Mouse (Mus musculus): ENCODE results near the gene Ank2. TPM values are rescaled to one million over a fixed set of nuclear protein-coding genes. Genes with fewer than 3 reads are reported as not detected.
"Not testable (repeated sequence)": the region's sequence is repeated elsewhere in the genome, so short reads cannot be mapped to it uniquely, and the experiment has no call there.

Gene Ank2
- total and polyA plus RNA-seq, 2 experiments: 1.2 to 5.6 TPM

DNA sequence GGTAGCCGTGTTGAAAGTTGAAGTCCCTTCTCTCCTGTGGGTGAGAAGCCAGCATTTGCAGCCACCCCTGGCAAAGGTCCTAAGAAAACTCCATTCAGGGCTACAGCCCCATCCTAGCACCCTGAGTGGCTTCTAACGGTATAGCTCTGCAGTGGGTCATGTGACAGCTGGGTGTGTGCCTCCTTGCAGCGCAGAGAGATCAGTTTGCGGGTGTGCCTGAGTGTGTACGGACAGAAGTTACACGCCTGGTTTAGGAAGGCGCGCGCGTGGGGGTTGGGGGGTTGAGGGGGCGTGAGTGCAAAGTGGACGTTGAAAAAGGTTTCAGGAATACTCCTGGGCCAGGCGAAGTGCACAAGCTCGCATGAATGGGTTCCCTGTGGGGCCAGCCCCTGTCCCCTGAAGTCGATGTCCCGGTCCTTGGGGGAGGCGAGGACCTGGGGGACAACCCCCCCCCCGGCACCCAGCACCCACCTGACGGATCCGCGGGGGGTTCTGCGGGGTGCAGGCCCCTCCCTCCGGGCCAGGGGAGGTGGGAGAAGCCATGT, 881 bp downstream of the Ank2 start:
- H3K4me3 ChIP-seq (ENCODE audit: insufficient read depth, low read depth, low read length): peak overlapping the region; percentile 63; the same call in 1 of the 2 replicates
- H3K36me3 ChIP-seq (ENCODE audit: control insufficient read depth, insufficient read depth, low read length): no peaks in the 10 kb centered on the region
- H3K27ac ChIP-seq (replicated peaks; ENCODE audit: insufficient read depth, low read depth, low read length): no peak overlapping the region
- H3K4me1 ChIP-seq (ENCODE audit: control insufficient read depth, insufficient read depth, low read length): no peaks in the 10 kb centered on the region
- peaks cover 12% of the 10 kb centered on the region for H3K27me3 ChIP-seq (ENCODE audit: control insufficient read depth, insufficient read depth, low read length)
- H3K79me2 ChIP-seq (ENCODE audit: control insufficient read depth, insufficient read depth, low read length): no peaks in the 10 kb centered on the region
- TF ChIP-seq CTCF (IDR thresholded peaks at IDR 0.05; ENCODE audit: low read depth, low read length) (no peak), POLR2A (IDR thresholded peaks at IDR 0.05; ENCODE audit: extremely low read depth, insufficient read depth, low read length) (no peak)
- H3K9ac ChIP-seq (ENCODE audit: low read depth, low read length): peak overlapping the region; percentile 66; the same call in 1 of the 2 replicates
- 5% methylated on average over 23 of the region's 23 CpGs for WGBS
- DNase-seq (ENCODE audit: extremely low read depth, low read depth, low spot score): no peak

DNA sequence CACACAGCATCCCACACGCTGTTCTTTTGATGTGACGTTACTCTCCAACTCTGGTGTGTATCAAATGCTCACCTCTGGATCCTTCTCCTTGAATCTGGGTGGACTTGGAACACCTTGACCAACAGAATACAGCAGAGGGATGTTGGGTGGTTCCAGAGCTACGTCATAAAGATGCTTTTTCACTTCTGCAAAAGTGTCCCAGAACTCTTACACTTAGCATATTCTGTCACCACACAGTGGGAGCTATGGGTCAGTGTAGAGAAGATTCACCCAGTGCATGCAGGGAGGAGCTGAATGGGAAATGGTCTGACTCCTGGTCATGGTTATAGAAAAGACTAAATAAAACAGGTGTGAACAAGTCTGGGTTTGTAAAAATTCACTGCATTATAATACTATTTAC, 6.5 kb downstream of the Ank2 start:
- no peak for TF ChIP-seq CTCF (IDR thresholded peaks at IDR 0.05; ENCODE audit: low read depth, low read length)
- TF ChIP-seq POLR2A (IDR thresholded peaks at IDR 0.05; ENCODE audit: extremely low read depth, insufficient read depth, low read length): no peak
- Histone ChIP-seq H3K36me3 (ENCODE audit: control insufficient read depth, insufficient read depth, low read length) (no peaks in the 10 kb centered on the region), H3K9ac (ENCODE audit: low read depth, low read length) (no peak overlapping the region), H3K79me2 (ENCODE audit: control insufficient read depth, insufficient read depth, low read length) (no peaks in the 10 kb centered on the region), H3K27ac (replicated peaks; ENCODE audit: insufficient read depth, low read depth, low read length) (no peak overlapping the region), H3K4me3 (ENCODE audit: insufficient read depth, low read depth, low read length) (no peak overlapping the region), H3K4me1 (ENCODE audit: control insufficient read depth, insufficient read depth, low read length) (no peaks in the 10 kb centered on the region), H3K27me3 (ENCODE audit: control insufficient read depth, insufficient read depth, low read length) (no peaks in the 10 kb centered on the region)
- DNase-seq (ENCODE audit: extremely low read depth, low read depth, low spot score): no peak
- 83% methylated on average over 3 of the region's 3 CpGs for WGBS

DNA sequence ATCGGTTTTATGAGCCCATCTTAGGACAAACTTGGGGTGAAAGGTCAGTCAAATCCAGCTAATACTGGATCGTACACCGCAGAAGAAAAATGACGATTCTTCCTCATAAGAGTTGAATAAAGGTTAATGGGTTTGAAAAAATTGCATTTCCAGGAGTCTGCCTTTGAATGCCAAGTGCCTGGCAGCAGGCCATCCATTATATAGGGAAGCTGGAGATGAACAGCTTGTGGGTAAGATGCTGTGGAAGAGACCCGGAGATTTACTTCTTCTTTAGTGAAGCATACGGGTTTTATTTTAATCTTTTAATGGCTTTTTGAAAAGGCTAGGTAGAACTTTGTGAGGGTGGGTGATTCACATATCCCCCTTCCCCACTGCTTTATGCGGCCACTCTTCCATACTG, 11.8 kb downstream of the Ank2 start:
- H3K79me2 ChIP-seq (ENCODE audit: control insufficient read depth, insufficient read depth, low read length): no peaks in the 10 kb centered on the region
- TF ChIP-seq CTCF (IDR thresholded peaks at IDR 0.05; ENCODE audit: low read depth, low read length): no peak
- no peak for TF ChIP-seq POLR2A (IDR thresholded peaks at IDR 0.05; ENCODE audit: extremely low read depth, insufficient read depth, low read length)
- H3K9ac ChIP-seq (ENCODE audit: low read depth, low read length): no peak overlapping the region
- no peaks in the 10 kb centered on the region for H3K4me1 ChIP-seq (ENCODE audit: control insufficient read depth, insufficient read depth, low read length)
- WGBS: 85% methylated on average over 7 of the region's 7 CpGs
- no peak overlapping the region for H3K4me3 ChIP-seq (ENCODE audit: insufficient read depth, low read depth, low read length)
- DNase-seq (ENCODE audit: extremely low read depth, low read depth, low spot score): no peak
- H3K27ac ChIP-seq (replicated peaks; ENCODE audit: insufficient read depth, low read depth, low read length): no peak overlapping the region
- H3K36me3 ChIP-seq (ENCODE audit: control insufficient read depth, insufficient read depth, low read length): no peaks in the 10 kb centered on the region
- H3K27me3 ChIP-seq (ENCODE audit: control insufficient read depth, insufficient read depth, low read length): no peaks in the 10 kb centered on the region

GRCm38 (mm10) chr3:127485174-127485573, 14.0 kb downstream of the Ank2 start:
- H3K27ac ChIP-seq (replicated peaks; ENCODE audit: insufficient read depth, low read depth, low read length): no peak overlapping the region
- no peak for TF ChIP-seq POLR2A (IDR thresholded peaks at IDR 0.05; ENCODE audit: extremely low read depth, insufficient read depth, low read length)
- no peak for TF ChIP-seq CTCF (IDR thresholded peaks at IDR 0.05; ENCODE audit: low read depth, low read length)
- no peaks in the 10 kb centered on the region for H3K79me2 ChIP-seq (ENCODE audit: control insufficient read depth, insufficient read depth, low read length)
- WGBS: 92% methylated on average over 10 of the region's 10 CpGs
- no peaks in the 10 kb centered on the region for H3K36me3 ChIP-seq (ENCODE audit: control insufficient read depth, insufficient read depth, low read length)
- no peak overlapping the region for H3K9ac ChIP-seq (ENCODE audit: low read depth, low read length)
- no peak overlapping the region for H3K4me3 ChIP-seq (ENCODE audit: insufficient read depth, low read depth, low read length)
- no peak for DNase-seq (ENCODE audit: extremely low read depth, low read depth, low spot score)
- no peaks in the 10 kb centered on the region for H3K4me1 ChIP-seq (ENCODE audit: control insufficient read depth, insufficient read depth, low read length)
- H3K27me3 ChIP-seq (ENCODE audit: control insufficient read depth, insufficient read depth, low read length): no peaks in the 10 kb centered on the region

GRCm38 (mm10) chr3:127481658-127482057, 17.5 kb downstream of the Ank2 start:
- DNase-seq (ENCODE audit: extremely low read depth, low read depth, low spot score): no peak
- WGBS: 58% methylated on average over 6 of the region's 6 CpGs
- H3K79me2 ChIP-seq (ENCODE audit: control insufficient read depth, insufficient read depth, low read length): no peaks in the 10 kb centered on the region
- H3K36me3 ChIP-seq (ENCODE audit: control insufficient read depth, insufficient read depth, low read length): no peaks in the 10 kb centered on the region
- no peaks in the 10 kb centered on the region for H3K4me1 ChIP-seq (ENCODE audit: control insufficient read depth, insufficient read depth, low read length)
- H3K4me3 ChIP-seq (ENCODE audit: insufficient read depth, low read depth, low read length): no peak overlapping the region
- TF ChIP-seq POLR2A (IDR thresholded peaks at IDR 0.05; ENCODE audit: extremely low read depth, insufficient read depth, low read length): no peak
- no peak for TF ChIP-seq CTCF (IDR thresholded peaks at IDR 0.05; ENCODE audit: low read depth, low read length)
- H3K27me3 ChIP-seq (ENCODE audit: control insufficient read depth, insufficient read depth, low read length): no peaks in the 10 kb centered on the region
- no peak overlapping the region for H3K9ac ChIP-seq (ENCODE audit: low read depth, low read length)
- H3K27ac ChIP-seq (replicated peaks; ENCODE audit: insufficient read depth, low read depth, low read length): no peak overlapping the region

GRCm38 (mm10) chr3:127480369-127480768, 18.8 kb downstream of the Ank2 start:
- H3K79me2 ChIP-seq (ENCODE audit: control insufficient read depth, insufficient read depth, low read length); H3K4me3 ChIP-seq (ENCODE audit: insufficient read depth, low read depth, low read length); H3K9ac ChIP-seq (ENCODE audit: low read depth, low read length); H3K27me3 ChIP-seq (ENCODE audit: control insufficient read depth, insufficient read depth, low read length); DNase-seq (ENCODE audit: extremely low read depth, low read depth, low spot score); H3K4me1 ChIP-seq (ENCODE audit: control insufficient read depth, insufficient read depth, low read length); H3K36me3 ChIP-seq (ENCODE audit: control insufficient read depth, insufficient read depth, low read length); H3K27ac ChIP-seq (replicated peaks; ENCODE audit: insufficient read depth, low read depth, low read length): not testable (repeated sequence)
- WGBS: 71% methylated on average over 5 of the region's 5 CpGs

All from liver, adult 2 months (tissue).